Mouse (Mus musculus) retina, embryonic 14.5 days (tissue): ENCODE data around the gene Tmem104.

Experiments used
- DNase-seq: peaks from one replicate; pipeline ENCODE4 v3.0.0-alpha.2; 2015; ENCODE audit warnings: low spot score

Gene Tmem104

GRCm38 (mm10) chr11:115166776-115167175 is 20.5 kb upstream of the Tmem104 start:
- DNase-seq, result no peak

- DNase-seq, result no peak
Measured at GRCm38 (mm10) chr11:115167631-115168249, 19.5 kb upstream of the Tmem104 start.

DNA sequence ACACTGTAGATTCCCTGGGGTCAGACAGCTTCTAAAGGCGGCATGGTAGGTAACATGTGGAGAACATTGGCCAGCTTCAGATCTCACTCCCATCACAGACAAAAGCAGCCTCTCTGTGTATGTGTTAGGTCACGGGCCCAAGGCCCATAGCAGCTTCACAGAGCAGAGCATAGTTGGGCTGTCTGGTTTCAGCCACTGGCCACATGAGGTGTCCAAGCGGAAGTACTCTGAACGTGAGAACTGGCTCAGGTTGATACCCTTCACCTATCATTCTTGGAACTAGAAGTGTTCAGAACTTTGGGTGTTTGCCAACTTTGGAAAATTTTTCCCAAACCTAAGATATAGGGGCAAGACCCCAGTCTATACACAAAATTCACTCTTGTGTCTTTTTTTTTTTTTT is 17.9 kb upstream of the Tmem104 start:
- no peak for DNase-seq

DNA sequence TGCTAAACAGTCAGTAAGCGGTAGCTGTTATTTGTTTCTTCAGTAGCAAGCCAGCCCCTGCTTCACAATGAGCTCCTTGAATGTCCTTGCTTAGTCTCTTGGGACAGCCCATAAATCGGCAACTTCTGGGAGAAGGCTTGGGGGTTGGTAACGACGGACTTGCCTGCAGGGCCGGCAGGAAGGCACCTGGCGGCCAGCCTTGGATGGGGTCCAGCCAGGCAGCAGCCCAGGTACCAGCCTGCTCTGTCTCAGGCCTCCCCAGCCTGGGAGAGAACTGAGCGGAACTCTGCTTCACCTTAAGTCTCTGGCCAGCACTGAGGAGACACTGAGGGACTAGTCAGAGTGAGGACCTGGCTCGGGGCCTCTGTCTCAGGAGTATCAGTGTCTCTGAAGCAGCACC is 16.2 kb upstream of the Tmem104 start:
- DNase-seq, result no peak

- peak; percentile 72 for DNase-seq
Measured at GRCm38 (mm10) chr11:115172825-115173287, 14.4 kb upstream of the Tmem104 start.

- DNase-seq, result no peak
Measured at GRCm38 (mm10) chr11:115173549-115174339, 13.5 kb upstream of the Tmem104 start.

- no peak for DNase-seq
Measured at GRCm38 (mm10) chr11:115176399-115177190, 10.7 kb upstream of the Tmem104 start.

DNA sequence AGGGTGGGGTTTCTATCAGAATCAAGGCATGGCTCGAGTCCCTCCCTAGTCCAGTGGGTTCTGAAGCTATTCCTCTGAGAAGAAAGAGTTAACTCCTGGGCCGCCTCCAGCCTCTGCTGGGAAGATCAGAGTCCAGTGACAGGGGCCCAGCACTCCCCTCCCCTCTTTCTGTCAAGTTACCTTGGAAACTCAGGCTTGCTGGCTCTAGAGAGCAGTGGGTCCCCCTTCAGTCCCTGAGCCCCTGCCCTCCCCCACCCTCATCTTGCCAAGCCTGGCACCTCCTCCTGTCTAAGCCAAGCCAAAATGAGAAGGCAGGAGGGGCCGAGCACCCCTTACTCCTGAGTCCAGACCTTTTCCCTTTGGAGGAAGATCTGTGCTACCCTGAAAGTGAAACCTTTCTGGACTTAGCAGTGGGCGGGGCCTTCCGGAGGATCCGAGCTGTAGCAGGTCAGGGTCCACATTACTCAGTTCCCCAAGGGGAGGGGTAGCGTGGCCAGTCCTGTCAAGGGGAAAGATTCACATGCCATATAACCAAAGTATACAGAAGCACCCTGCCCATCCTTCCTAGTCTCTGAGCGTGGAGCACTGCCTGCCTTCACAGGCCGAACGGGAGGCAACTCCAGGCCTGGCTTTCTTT is 9.6 kb upstream of the Tmem104 start:
- DNase-seq, result no peak

DNA sequence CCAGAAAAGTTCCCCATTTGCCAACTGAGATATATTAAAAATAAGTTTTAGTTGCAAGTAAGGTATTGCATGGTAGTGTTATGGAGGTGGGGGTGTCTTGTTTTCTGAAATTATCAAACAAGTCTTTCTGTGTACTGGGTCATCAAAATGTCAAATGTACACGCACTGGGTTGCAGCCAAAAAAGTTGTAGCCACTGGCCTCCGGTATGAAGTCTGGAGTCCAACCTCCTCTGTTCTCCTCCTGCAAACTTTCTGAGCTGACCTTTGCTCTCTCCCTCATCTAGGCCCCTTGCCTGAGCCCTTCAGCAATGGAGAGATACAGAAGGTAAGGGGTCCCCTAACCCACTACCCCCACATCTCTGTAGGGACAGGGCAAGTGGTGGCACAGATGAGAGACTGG is 8.5 kb upstream of the Tmem104 start:
- no peak for DNase-seq

GRCm38 (mm10) chr11:115179191-115179590 is 8.1 kb upstream of the Tmem104 start:
- no peak for DNase-seq

DNA sequence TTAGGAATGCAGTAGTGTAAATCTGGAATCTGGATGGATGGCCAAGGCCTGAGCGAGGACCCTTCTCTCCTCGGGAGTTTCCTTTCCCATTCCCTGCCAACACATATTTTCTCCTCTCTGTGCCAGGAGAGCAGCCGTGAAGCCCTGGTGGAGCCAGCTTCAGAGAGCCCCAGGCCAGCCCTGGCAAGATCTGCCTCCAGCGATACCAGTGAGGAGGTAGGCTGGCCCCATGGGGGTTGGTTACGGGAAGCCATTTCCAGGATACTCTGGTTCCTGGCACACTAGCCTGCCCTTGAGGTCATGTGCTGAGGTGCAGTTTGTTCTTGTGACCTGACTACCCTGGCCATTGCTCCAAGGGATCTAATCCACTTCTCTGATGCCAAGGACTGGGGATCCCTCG is 7.4 kb upstream of the Tmem104 start:
- DNase-seq, result no peak

DNA sequence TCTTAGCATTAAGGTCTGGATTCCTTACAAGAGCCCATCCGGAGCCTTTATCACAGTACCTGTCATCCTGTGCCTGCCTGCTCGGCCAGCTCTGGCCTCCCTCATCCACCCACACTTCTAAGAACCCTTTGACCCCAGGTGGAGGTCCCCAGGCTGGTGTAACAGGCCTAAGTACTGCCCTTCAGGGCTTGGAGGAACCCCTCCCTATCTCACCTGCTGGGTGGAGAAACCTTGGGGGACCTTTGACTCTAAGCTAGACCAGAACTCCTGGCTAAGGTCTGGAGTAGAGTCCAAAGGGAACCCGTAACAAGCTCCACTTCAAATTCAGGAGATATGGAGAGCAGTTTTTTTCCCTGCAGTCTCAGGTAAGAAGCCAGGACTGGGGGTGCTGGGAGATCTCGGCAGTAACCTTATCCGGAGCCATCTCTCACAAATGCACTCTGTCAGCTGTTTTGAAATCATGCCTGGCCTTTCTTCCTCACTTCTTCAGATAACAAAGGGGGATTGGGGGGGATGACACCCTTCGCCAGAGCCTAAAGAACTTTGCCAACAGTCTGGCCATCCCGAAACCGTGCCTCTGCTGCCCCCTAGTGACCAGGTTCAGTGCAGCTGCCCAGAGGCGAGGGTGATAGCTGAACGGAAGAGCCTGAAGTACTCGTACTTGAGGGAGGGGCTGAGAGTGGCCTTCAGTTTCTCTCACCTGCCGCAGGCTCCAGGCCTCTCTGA is 5.2 kb upstream of the Tmem104 start:
- peak; percentile 85 for DNase-seq

GRCm38 (mm10) chr11:115184973-115185372 is 2.3 kb upstream of the Tmem104 start:
- DNase-seq, result no peak

- DNase-seq, result no peak
Measured at GRCm38 (mm10) chr11:115187693-115188092, 406 bp downstream of the Tmem104 start, which contains the start of gene Nat9. TSS of gene Nat9 (minus strand) at chr11:115187859.

DNA sequence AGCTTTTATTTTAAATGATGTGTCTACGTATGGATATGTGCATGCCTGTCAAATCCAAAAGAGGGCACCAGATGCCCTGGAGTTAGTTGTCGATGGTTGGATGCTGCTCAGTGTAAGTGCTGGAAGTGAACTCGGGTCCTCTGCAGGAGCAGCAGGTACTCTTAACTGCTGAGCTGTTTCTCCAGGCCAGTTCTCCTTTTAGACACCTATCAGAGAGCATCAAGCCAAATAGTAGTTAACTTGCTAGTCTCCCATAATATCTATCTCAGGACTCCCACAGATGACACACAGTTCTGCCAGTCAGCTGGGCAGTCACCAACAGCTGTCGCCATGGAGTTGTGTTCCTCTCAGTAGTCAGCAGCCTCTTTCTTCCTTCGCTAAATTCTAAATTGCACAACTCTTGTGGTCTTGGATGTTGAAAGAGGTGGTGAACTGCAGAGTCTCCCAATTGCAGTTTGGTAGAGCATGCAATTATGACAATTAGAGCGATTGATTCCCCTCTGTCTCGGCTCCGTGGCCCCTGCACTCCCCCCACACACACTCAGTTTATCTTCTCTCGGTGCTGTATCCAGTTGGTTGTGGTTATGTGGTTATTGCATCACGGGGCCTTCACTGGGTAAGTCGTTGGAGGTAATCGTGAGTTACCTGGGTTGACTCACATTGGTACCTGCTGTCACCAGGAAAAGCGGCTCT is 1.4 kb downstream of the Tmem104 start:
- no peak for DNase-seq

DNA sequence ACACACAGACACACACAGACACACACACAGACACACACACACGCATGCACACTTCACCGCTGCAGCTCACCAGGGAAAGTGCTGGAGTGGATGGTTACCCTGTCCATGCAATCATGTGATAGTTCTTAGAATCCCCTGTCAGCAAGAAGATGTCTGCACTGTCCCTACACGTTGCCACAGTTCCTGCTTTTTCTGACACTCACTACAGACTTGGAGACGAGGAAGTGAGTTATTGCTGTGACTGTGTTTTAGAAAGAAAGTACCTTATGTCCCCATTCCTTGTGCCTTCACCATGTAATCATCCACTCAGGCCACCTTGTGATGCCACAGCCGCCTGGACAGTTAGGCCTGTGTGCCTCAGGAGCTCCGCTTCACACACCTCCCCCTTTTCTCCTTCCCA is 2.0 kb downstream of the Tmem104 start:
- DNase-seq, result no peak

- DNase-seq, result no peak
Measured at GRCm38 (mm10) chr11:115192180-115192579, 4.9 kb downstream of the Tmem104 start.

DNA sequence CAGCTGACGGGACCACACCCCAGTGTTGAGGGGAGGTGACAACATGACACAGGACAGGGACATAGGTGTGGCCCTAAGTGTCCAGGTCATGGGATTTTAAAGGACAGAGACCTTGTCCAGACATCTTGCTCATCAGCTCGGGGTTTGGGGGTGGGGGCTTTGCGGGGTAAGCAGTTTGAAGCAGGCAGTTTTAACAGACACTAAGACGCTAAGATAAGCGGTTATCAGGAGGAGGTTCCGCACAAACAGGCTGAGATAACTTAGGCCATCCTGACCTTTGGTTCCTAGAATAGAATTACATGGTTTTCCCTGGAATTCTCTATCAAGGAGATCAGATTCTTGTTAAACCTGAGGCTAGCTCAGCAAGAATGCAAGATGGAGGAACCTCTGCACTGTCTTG is 7.4 kb downstream of the Tmem104 start:
- no peak for DNase-seq

- no peak for DNase-seq
Measured at GRCm38 (mm10) chr11:115195933-115196332, 8.6 kb downstream of the Tmem104 start.

GRCm38 (mm10) chr11:115197558-115197957 is 10.3 kb downstream of the Tmem104 start:
- no peak for DNase-seq

GRCm38 (mm10) chr11:115198932-115199384 is 11.7 kb downstream of the Tmem104 start:
- no peak for DNase-seq
